Mouse (Mus musculus): ENCODE data around the gene Iqgap1.
"Not testable (repeated sequence)": the region's sequence is repeated elsewhere in the genome, so short reads cannot be mapped to it uniquely, and the experiment has no call there.

The Iqgap1 gene

DNA sequence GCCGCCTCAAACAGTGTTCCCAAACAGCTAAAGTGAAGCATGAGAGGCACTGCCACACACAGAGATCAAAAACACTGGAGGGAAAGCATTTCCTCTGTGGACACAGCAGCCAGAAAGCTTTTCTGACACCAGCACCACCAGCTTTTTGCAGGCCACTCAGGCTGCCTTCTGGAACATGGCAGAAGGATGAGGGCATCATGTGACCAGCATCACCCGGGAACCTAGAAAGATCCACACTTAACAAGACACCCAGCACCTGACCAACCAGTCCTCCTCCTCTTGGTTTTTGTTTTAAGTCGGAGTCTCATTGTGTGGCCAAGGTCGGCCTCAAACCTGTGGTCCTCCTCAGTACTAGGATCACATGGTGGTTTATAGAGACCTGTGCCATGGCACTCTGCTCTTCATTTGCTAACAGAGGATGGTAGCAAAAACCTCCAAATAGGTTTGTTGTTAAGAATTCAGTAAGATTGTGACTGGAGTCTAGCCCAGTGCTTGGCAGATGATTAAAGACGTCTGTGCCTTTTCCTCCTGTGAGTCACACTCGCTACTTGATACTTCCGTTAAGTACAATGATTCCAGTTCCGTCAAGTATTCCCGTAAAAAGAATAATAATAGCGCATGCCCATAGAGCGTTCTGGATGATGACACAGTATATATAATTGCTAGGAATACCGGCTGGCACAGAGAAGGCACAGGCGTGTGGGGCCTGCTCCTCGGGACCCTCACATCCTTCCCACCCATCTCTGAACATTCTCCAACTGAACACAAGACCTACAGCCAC is 51.8 kb downstream of the Iqgap1 start:
- DNase-seq (ENCODE audit: low spot score in 2 of 2), result peak in 1 of 2 experiments; percentile 20

DNA sequence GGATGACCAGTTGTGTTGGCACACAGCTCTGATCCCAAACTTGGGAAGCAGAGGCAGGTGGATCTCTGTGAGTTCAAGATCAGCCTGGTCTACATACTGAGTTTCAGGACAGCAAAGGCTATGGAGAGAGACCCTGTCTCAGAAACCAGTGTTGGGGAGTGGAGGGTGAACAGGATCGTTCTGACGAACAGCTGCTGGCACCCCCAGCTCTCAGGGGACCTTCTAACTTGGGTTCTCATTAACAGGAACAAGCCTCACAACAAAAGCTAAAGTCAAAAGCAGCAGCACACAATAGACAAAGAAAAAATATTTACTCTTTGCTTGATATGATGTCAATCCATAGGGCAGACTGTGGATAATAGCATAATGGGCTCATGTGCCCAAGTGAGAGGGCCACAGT is 55.3 kb downstream of the Iqgap1 start:
- no peak for DNase-seq (ENCODE audit: low spot score in 2 of 2)

DNA sequence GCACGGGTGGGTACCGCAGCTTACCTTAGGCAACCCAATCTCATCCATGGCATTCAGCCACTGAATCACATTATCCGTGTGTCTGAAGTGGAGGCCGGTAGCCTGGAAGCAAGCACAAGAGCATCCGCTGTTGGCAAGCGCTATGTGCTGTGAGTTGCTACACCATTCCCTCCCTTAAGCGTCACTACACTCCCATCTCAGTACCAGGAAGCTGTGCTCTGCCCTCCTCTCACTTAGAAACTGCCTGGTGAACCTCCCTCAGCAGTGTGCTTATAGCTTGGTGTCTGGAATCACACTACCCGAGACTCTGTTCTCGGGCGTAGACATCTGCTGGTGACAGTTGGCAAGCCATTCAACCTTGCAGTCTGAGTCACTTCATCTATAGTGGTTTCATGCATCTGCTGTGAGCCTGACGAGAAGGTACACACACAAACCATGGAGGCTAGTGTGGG is 58.9 kb downstream of the Iqgap1 start:
- peak; percentile 77 to 85 for DNase-seq (ENCODE audit: low spot score in 2 of 2)

DNA sequence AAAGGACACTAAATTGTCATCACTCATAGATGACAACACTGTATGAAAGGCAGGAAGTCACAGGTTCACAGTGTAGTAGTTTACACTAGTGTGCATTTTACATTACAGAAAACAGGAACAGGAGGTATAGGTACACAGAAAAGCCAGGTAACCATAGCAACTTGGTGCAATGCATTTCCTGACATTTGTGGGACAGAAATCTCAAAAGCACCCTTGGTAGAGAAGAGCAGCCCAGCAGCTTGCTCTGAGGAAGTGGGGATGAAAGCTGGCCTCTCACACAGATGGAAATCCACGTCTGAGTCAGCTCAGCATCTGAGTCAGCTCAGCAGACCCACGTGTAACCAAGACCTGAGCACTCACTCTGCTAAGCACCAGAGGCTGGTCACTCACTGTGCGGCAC is 59.7 kb downstream of the Iqgap1 start:
- DNase-seq (ENCODE audit: low spot score in 2 of 2), result peak; percentile 33 to 47

DNA sequence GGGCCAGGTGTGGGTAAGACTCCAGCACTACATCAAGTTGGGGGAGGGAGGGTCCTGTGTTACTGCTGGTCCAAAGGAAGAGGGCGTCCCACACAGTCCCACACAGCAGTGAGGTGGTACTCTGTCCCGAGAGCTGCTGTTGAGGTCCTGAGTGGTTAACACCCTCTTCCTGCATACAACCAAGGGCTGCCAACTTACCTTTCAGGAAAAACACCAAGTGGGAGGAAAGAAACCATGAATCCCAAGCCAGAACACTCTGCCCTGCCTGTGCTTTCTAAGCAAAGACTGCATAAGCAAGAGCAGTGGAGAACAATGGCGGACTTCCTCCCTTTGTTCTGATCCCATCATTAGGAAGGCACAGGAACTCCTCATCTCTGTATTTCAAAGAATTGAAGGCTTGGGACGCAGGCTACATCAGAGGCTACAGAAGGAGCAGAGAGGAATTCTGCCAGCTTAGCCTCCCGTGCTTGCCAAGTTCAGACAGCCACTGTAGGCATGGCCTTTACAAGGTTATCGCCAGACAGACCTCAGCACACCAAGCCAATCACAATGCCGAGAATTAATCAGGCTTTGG is 61.8 kb downstream of the Iqgap1 start:
- DNase-seq (ENCODE audit: low spot score in 2 of 2), result no peak

DNA sequence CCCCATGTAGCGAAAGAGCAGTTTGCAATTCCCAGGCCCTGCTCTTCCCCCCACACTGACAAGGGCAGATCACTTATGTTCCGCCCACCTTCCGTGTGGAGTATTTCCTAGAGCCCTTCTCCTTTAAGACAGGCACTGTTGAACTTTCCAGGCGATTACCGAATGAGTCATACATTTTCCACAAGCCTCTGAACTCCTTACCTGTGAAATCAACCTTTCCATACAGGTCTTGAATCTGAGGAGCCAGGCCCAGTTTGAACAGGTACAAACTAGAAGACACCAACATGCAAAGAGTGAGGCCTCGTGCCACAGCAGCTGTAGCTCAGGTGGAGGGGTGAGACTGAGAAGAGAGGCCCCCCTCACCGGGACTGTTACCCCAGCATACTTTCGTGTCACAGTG is 63.5 kb downstream of the Iqgap1 start:
- DNase-seq (ENCODE audit: low spot score in 2 of 2), result no peak

DNA sequence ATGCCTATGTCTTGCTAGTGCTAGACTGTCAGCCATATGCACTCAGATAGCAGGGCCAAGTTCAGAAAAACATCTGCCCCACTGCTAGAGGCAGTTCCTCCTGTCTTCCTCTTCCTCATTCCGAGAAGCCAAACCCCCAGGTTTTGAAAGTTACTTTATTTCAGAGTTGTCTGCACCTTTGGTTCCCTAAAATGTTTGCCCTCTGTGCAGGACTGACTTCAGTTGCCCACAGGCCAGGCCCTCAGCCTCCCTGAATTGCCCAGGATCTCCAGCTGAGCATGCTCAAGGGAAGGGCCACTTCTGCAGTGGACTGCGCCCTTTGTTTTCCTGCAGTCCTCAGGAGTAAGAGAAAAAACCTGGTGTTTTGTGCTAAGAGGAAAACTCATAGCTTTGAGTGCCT is 71.7 kb downstream of the Iqgap1 start:
- no peak for DNase-seq (ENCODE audit: low spot score in 2 of 2)

DNA sequence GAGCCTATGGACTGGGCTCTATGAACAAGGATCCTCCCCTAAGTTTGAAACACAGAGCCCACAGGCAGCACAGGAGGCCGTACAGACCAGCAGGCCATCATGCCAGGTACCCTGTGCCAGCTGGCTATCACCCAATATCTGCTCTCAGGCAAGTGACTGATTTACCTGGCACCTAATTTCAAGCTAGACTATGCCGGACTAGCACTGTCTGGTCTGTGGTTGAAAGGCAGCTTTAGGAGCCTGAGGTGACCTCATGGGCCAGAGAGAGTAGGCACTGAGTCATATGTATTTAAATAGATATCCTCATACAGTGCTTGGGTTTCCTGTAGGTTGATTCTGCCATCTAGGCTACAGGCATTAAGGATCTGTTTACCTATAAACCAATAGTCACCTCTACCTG is 72.2 kb downstream of the Iqgap1 start:
- DNase-seq (ENCODE audit: low spot score in 2 of 2), result no peak

DNA sequence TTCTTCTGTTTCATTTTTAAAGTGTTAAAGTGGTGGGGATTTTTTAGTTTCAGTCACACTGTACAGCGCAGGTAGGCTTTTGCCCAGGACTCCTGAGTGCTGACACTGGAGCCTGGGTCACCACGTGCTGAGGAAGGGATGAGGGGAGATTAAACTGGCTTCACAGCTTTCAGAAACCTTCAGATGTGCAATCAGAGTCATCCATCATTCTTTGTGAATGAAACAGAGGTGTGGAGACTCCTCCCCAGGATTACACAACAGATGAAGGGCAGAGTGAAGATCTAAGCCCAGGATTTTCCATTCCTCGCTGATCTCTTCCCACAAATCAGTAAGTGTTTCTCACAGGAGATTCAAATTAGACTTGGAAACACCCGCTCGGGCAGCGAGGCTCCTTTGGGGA is 76.2 kb downstream of the Iqgap1 start:
- no peak for DNase-seq (ENCODE audit: low spot score in 2 of 2)

DNA sequence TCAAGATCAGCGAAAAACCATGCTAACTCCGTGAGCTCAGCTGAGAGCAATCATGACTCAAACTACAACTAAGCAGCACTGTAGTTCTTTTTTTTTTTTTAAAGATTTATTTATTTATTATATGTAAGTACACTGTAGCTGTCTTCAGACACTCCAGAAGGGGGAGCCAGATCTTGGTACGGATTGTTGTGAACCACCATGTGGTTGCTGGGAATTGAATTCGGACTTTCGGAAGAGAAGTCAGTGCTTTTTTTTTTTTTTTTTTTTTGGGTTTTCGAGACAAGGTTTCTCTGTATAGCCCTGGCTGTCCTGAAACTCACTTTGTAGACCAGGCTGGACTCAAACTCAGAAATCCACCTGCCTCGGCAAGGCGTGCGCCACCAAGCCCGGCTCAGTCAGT is 76.7 kb downstream of the Iqgap1 start:
- DNase-seq (ENCODE audit: low spot score in 2 of 2), result not testable (repeated sequence)

DNA sequence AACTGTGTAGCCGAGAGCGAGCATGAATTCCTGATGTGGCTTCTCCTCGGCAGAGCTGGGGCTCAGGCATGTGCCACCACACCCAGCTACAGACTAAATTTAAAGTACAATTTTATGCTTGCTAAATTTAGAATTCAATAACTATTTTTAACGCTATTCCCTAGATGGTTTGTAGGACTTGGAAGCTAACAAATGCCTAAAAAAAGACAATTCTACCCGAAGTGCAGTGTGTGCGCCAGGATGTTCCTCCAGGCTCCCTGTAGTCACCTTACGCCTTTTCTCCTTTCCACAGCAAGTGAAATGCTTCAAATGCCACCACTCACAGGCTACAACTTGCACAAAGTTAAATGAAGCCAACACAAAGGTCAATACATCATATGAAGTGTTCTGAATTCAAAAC is 78.4 kb downstream of the Iqgap1 start:
- no peak for DNase-seq (ENCODE audit: low spot score in 2 of 2)

DNA sequence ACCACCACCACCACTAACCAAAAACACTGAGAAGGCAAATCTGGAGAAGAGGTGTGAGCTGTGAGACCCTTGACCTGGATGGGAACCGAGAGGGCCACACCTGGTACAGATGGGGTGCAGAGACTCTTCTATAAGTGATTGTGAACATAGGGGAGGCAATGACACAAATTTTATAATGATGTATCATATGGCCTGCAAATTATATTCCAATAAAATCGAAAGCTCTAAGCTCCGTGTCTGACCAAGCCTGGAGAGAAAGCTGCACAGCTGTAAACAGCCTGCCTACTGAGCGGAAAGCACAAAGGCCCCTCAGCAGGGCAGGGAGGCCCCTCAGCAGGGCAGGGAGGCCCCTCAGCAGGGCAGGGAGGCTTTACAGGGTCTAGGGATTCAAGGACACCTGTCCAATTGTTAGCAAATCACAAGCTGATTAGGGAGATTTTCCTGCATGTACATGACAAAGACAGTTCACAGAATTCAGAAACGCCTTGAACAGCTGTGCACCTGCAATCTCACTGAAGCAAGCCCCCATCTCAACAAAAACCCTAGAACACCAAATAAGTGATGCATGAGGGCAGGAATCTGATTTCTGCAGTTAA is 79.5 kb downstream of the Iqgap1 start:
- no peak for DNase-seq (ENCODE audit: low spot score in 2 of 2)

DNA sequence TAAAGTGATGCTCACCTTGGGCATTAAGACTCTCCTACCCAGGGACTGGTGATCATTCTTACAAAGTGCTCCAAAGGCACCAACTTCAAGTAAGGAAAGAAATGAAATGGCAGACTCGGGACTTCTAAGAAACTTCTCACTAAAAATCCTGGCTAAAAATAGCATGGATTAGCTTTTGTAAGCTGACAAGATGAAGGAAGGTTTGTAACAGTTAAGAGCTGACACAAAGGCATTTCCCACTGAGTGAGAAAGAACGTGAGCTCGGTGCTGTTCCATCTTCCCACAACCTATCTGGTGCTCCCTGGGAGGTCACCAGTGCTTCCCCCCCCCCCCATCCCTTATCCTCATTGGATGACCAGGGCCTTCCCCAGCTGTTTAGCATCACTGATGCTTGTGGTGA is 80.0 kb downstream of the Iqgap1 start:
- DNase-seq (ENCODE audit: low spot score in 2 of 2), result no peak

DNA sequence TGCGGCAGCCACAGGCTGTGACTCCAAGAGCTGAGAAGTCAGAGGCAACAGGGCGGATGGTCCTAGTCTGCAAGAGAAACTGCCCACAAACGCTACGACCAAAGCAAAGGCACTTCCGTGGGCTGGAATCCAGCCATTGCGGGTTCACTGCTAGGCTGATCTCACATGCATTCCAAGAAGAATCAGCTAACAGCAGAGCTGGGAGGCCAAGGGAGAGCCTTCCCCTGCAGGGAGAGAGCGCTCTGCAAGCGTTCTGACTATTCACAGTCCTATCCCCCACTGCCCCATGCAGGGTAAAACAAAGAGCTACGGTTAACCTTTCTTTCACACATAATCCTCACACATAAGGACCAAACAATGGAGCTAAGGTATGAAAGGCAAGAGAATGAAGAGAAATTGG is 80.5 kb downstream of the Iqgap1 start:
- DNase-seq (ENCODE audit: low spot score in 2 of 2), result no peak

DNA sequence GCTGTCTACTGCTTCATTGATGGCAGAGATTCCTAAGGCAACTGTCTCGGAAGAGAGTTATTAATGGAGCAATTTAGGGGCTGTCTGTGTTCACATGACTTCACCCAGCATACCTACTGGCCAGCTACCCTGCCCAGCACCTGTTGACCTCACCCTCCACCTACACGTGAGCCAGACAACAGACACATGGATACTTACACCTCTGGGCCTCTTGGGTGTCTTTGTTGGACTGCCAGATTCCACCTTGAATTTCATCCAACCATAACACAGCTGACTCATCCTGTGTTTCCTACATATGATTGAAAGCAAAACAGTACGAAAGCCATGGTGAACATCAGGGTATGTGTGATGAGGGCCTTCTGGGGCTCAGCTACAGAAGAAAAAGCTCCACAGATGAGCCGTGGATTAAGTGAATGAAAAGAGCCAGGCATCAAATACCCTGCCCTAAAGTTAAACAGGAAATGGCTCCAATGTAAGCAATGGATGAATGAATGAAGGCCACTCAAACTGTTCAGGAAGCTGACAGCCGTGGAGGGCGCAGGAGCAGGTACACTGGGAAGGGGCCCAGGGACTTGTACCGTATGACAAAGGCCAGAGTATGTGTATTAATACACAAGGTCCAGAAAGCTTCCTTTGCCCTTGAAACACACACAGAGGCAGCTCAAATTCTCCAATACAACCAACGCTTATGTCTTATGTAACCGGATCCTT is 81.7 kb downstream of the Iqgap1 start:
- no peak for DNase-seq (ENCODE audit: low spot score in 2 of 2)

DNA sequence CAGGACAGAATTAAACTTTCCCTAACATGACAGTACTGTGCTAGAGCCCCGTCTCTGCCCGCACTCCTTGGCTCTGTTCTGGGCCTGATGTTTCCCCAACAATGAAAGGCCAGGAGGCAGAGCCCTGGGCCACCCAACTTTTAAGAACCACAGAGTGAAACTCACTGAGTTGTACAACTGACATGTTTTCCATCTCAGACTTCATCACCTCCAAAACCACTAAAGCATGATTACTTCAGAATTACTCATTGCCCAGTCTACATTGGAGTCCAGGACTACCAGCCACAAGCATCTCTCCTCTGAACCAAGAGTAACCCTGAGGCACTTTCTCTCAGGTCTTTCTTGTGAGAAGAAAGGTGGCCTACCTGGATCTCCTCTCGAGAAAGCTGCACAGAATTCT is 83.1 kb downstream of the Iqgap1 start:
- DNase-seq (ENCODE audit: low spot score in 2 of 2), result no peak

DNA sequence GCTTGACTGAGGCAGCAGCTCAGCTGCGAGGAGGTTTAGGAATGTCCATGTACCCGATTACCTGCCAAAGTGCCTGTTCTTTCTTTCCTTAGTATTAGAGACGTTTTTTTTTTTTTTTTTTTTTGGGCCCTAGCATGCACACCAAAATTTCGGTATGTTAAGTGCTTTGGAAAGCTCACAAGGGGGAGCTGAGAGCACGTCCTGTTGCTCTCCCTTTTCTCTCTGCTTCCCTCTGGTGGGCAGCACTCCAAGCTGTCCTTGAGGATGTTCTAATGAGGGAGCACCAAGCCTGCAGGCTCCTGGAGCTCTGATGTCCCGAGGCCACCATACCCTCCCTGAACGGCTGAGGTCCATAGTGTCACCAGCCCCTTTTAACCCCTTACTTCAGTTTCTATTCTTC is 84.8 kb downstream of the Iqgap1 start:
- peak; percentile 26 to 49 for DNase-seq (ENCODE audit: low spot score in 2 of 2)

DNA sequence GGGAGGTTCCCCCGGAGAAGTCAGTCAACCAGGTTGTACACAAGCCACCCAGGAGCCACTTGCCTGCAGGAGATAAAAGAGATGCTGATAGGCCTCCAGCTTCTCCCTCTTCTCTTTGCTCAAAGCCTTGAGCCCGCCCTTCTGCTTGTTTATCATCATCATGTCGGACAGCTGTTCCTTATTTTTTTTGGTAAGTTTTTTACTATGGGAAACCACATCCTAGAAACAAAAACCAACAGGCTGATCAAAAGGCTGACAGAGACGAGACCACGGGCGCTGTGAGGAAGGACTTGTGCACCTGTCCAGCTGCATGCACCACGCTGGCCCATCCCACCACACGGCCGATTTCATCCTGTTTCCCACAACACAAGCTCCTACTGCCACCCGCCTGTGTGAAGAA is 89.6 kb downstream of the Iqgap1 start:
- no peak for DNase-seq (ENCODE audit: low spot score in 2 of 2)

DNA sequence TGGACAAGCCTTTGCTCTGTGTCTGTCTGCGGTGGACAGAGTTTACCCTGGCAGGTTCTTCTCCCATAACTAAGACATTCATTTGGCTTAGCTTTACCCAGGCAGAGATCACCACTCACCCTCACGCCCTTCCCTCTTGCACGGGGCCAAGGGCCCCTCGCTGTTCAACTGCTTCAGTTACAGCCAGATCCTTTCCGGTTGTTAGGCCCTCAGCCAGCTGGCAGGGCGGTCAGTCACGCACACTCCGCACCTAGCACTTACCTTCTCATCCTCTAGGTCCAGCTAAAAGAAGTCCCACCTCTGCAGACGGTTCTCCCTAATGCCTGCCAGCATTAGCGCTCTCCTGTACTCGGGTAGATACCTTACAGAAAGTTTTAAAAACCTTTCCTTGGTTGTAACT is 92.8 kb downstream of the Iqgap1 start:
- no peak for DNase-seq (ENCODE audit: low spot score in 2 of 2)

DNA sequence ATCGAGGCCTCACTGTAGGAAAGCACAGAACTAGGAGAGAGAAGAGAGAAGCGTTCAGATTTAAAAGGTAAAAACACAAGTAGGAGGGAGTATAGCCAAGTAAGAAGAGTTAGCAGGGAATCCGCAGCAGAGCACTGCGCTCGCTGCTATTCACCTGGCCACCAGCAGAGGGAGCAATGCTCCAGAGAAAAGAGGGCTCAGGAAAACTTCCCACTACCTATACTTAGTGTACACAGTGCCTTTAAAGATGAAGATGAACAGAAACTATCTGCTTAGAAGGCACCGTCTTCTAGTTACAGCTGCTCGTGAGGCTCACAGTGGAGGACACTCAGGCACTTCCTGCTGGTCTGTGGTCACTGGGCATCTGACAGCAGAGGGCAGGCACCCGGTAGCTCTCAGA is 96.1 kb downstream of the Iqgap1 start:
- DNase-seq (ENCODE audit: low spot score in 2 of 2), result peak in 1 of 2 experiments; percentile 52

DNA sequence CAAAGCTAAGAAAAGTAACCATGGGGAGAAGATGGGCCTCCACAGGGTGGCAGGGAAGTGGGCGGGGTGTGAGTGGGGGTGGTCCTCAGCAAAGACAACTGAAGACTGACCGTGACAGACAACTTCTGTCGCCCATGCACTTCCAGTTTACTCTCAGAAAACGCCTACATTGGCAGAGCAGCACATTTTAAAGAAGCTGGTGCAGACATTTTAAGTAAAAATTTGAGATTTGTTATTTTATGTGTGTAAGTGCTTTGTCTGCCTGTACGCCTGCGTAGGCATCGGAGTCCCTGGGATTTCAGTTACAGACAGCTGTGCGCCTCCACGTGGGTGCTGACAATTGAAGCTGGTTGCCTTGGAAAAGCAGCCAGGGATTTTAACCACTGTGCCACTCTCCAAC is 104.7 kb downstream of the Iqgap1 start:
- DNase-seq (ENCODE audit: low spot score in 2 of 2), result peak; percentile 70 to 80

DNA sequence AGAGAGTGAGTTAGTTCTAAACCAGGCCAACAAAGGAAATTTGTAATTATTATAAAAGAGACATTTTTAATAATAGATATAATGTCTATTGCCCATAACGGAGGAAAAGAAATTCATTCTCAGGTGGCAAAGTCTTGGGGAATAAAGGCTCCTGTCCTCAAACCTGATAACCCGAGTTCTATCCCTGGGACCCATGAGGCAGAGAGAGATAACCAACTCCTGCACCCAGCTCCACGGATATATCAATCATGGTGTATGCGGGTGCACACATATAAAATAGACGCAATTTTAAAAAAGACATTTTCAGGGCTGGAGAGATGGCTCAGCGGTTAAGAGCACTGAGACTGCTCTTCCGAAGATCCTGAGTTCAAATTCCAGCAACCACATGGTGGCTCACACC is 106.2 kb downstream of the Iqgap1 start:
- no peak for DNase-seq (ENCODE audit: low spot score in 2 of 2)

DNA sequence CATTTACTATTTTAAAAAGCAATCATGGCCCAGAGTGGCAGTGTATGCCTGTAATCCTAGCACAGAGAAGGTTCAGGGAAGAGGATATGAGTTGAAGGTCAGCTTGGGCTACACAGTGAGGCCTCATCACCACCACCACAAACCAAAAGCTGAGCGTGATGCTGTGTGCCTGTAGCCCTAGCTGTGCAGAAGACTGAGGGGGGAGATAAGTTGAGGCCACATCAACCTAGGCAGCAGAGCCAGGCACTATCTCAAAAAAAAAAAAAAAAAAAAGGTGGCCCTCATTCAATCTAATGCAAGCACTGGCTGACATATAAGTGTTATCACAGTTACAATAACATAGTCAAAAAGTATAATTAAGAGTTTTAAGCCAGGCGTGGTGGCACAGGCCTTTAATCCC is 106.7 kb downstream of the Iqgap1 start:
- DNase-seq (ENCODE audit: low spot score in 2 of 2), result no peak
